Mouse (Mus musculus): Measurements from ENCODE around the gene Ccdc157. TPM values are rescaled to one million over a fixed set of nuclear protein-coding genes. Genes with fewer than 3 reads are reported as not detected.
"Not testable (repeated sequence)": the region's sequence is repeated elsewhere in the genome, so short reads cannot be mapped to it uniquely, and the experiment has no call there.

Ccdc157 gene
- polyA plus RNA-seq, 1 experiment from 2014 or later: 2.3 TPM

DNA sequence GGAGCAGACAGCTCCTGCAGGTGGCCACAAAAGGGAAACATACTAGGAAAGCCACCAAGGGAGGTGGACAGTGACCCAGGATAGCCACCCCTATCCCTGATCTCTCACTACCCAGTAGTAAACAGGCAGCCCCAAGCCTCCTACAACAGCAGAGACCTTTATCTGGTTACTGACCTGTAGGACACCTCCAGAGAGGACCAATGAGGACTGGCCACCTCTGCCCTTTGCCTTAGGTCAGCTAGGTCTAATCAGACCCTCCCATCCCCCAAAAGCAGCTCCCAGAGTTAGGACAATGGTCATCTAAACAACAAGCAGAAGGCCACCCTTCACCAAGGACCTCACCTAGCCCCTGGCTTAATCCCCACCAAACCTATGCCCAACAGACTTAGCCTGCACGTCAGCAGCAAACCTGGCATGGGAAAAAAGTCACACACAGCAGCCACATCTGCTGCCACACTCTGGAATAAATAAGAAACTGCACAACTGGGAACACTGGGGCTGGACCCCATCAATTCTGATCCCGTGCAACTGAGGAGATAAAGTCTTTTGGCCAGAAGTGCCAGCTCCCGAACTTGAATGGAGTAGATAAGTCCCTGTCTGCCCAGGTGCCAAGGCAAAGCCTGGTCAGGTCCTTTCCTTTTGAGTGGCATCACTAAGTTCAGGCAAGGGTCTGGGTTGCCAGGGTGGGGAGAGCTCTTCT is 42.6 kb downstream of the Ccdc157 start:
- Histone ChIP-seq H3K4me2 (peak overlapping the region; percentile 91), H3K27ac (ENCODE audit: low read depth, low read length) (no peak overlapping the region), H3K9ac (ENCODE audit: low read depth, low read length) (0 out of 2 replicates have a peak overlapping the region, but pooled peaks have one; percentile 56), H3K27me3 (replicated peaks; ENCODE audit: control insufficient read depth, insufficient read depth, low read length) (peaks cover 33% of the 10 kb centered on the region), H3K4me3 (ENCODE audit: low read depth, low read length) (peak overlapping the region; percentile 59), H3K36me3 (ENCODE audit: control insufficient read depth, insufficient read depth, low read length) (no peaks in the 10 kb centered on the region), H3K4me1 (replicated peaks; ENCODE audit: control insufficient read depth, insufficient read depth, low read length) (peaks cover 26% of the 10 kb centered on the region), H3K9me3 (ENCODE audit: control insufficient read depth, low read length) (no peaks in the 10 kb centered on the region)
- WGBS: 15% methylated on average over 3 of the region's 3 CpGs
- no peak for DNase-seq (ENCODE audit: low spot score)
- peak; percentile 68 for ATAC-seq (replicated peaks; ENCODE audit: low FRiP score)

DNA sequence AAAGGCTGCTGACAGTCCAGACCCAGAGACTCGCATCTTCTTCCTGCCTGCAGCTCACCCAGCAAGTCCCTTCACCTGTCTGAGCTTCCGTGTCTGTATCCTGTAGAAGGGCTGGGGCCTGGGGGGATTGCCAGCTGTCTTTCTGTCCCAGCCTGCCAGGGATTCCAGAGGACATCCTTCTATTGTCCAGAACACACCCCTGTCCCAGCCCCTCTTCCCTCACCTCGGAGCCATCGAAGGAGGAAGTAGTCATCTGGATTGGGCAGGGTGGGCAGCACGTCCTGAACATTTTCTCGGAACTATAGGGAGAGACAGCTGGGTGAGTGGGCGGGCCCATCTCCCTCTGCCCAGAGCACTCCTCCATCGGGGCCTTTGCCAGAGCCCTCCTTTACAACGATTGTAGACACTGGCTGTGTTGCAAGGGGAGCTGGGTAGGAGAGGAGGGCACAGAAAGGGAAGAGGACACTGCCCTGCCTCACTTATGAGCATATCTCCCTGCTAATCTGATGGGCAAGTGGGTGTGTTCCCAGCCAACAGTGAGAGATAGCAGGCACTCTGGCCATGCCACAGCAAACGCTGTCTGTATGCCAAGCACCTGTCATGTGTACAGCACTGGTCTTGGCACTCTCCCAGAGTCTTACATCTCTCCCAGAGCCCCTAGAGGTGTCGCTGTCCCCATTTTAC is 43.5 kb downstream of the Ccdc157 start:
- Histone ChIP-seq H3K9ac (ENCODE audit: low read depth, low read length) (0 out of 2 replicates have a peak overlapping the region, but pooled peaks have one; percentile 12), H3K4me3 (ENCODE audit: low read depth, low read length) (no peak overlapping the region), H3K27me3 (replicated peaks; ENCODE audit: control insufficient read depth, insufficient read depth, low read length) (peaks cover 33% of the 10 kb centered on the region), H3K36me3 (ENCODE audit: control insufficient read depth, insufficient read depth, low read length) (no peaks in the 10 kb centered on the region), H3K27ac (ENCODE audit: low read depth, low read length) (no peak overlapping the region), H3K4me1 (replicated peaks; ENCODE audit: control insufficient read depth, insufficient read depth, low read length) (peaks cover 26% of the 10 kb centered on the region), H3K9me3 (ENCODE audit: control insufficient read depth, low read length) (no peaks in the 10 kb centered on the region), H3K4me2 (peak overlapping the region; percentile 91)
- DNase-seq (ENCODE audit: low spot score) (no peak), ATAC-seq (replicated peaks; ENCODE audit: low FRiP score) (no peak)
- WGBS: 43% methylated on average over 11 of the region's 11 CpGs

GRCm38 (mm10) chr11:4115407-4115806 is 44.7 kb downstream of the Ccdc157 start:
- Histone ChIP-seq H3K9ac (ENCODE audit: low read depth, low read length) (no peak overlapping the region), H3K36me3 (ENCODE audit: control insufficient read depth, insufficient read depth, low read length) (no peaks in the 10 kb centered on the region), H3K4me1 (replicated peaks; ENCODE audit: control insufficient read depth, insufficient read depth, low read length) (peaks cover 26% of the 10 kb centered on the region), H3K27ac (ENCODE audit: low read depth, low read length) (no peak overlapping the region), H3K9me3 (ENCODE audit: control insufficient read depth, low read length) (no peaks in the 10 kb centered on the region), H3K27me3 (replicated peaks; ENCODE audit: control insufficient read depth, insufficient read depth, low read length) (peaks cover 33% of the 10 kb centered on the region), H3K4me2 (no peak overlapping the region), H3K4me3 (ENCODE audit: low read depth, low read length) (no peak overlapping the region)
- DNase-seq (ENCODE audit: low spot score) (no peak), ATAC-seq (replicated peaks; ENCODE audit: low FRiP score) (no peak)
- 93% methylated on average over 4 of the region's 4 CpGs for WGBS

- not testable (repeated sequence) for H3K27ac ChIP-seq (ENCODE audit: low read depth, low read length); H3K4me2 ChIP-seq; H3K9me3 ChIP-seq (ENCODE audit: control insufficient read depth, low read length); DNase-seq (ENCODE audit: low spot score); ATAC-seq (replicated peaks; ENCODE audit: low FRiP score); H3K4me3 ChIP-seq (ENCODE audit: low read depth, low read length); H3K36me3 ChIP-seq (ENCODE audit: control insufficient read depth, insufficient read depth, low read length); H3K9ac ChIP-seq (ENCODE audit: low read depth, low read length)
- 77% methylated on average over 6 of the region's 6 CpGs for WGBS
- peaks cover 26% of the 10 kb centered on the region for H3K4me1 ChIP-seq (replicated peaks; ENCODE audit: control insufficient read depth, insufficient read depth, low read length)
- H3K27me3 ChIP-seq (replicated peaks; ENCODE audit: control insufficient read depth, insufficient read depth, low read length): peaks cover 29% of the 10 kb centered on the region
These were observed 45.6 kb downstream of the Ccdc157 start for GRCm38 (mm10) chr11:4114541-4114940.

GRCm38 (mm10) chr11:4113970-4114369 is 46.1 kb downstream of the Ccdc157 start:
- H3K4me3 ChIP-seq (ENCODE audit: low read depth, low read length): no peak overlapping the region
- H3K36me3 ChIP-seq (ENCODE audit: control insufficient read depth, insufficient read depth, low read length): no peaks in the 10 kb centered on the region
- H3K9me3 ChIP-seq (ENCODE audit: control insufficient read depth, low read length): no peaks in the 10 kb centered on the region
- DNase-seq (ENCODE audit: low spot score) (no peak), ATAC-seq (replicated peaks; ENCODE audit: low FRiP score) (no peak)
- H3K27me3 ChIP-seq (replicated peaks; ENCODE audit: control insufficient read depth, insufficient read depth, low read length): peaks cover 24% of the 10 kb centered on the region
- H3K9ac ChIP-seq (ENCODE audit: low read depth, low read length): no peak overlapping the region
- no peak overlapping the region for H3K4me2 ChIP-seq
- H3K27ac ChIP-seq (ENCODE audit: low read depth, low read length): no peak overlapping the region
- peaks cover 25% of the 10 kb centered on the region for H3K4me1 ChIP-seq (replicated peaks; ENCODE audit: control insufficient read depth, insufficient read depth, low read length)
- WGBS: 50% methylated on average over 6 of the region's 6 CpGs

DNA sequence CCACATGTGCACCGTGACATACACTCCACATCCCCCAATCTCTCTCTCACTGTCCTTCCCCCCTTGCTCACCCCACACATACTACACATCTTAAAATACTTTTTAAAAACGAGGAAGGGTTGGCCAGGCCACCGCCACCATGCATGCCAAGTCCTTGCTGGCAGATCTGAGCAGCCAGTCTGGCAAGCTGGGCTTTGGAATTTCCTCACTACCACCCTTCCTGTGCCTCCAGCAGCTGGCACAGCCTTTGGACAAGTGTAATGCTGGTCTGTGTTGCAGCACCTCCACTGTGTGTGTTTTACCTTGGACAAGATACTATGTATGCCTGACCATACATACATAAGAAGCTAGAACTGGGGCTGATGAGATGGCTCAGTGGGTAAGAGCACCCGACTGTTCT is 46.6 kb downstream of the Ccdc157 start:
- H3K27me3 ChIP-seq (replicated peaks; ENCODE audit: control insufficient read depth, insufficient read depth, low read length): peaks cover 19% of the 10 kb centered on the region
- H3K9me3 ChIP-seq (ENCODE audit: control insufficient read depth, low read length): no peaks in the 10 kb centered on the region
- ATAC-seq (replicated peaks; ENCODE audit: low FRiP score) (no peak), DNase-seq (ENCODE audit: low spot score) (no peak)
- no peak overlapping the region for H3K9ac ChIP-seq (ENCODE audit: low read depth, low read length)
- H3K36me3 ChIP-seq (ENCODE audit: control insufficient read depth, insufficient read depth, low read length): no peaks in the 10 kb centered on the region
- peaks cover 21% of the 10 kb centered on the region for H3K4me1 ChIP-seq (replicated peaks; ENCODE audit: control insufficient read depth, insufficient read depth, low read length)
- H3K4me2 ChIP-seq: no peak overlapping the region
- WGBS: 81% methylated on average over 4 of the region's 4 CpGs
- no peak overlapping the region for H3K4me3 ChIP-seq (ENCODE audit: low read depth, low read length)
- no peak overlapping the region for H3K27ac ChIP-seq (ENCODE audit: low read depth, low read length)

- no peak overlapping the region for H3K9ac ChIP-seq (ENCODE audit: low read depth, low read length)
- no peak overlapping the region for H3K4me2 ChIP-seq
- DNase-seq (ENCODE audit: low spot score): no peak
- peaks cover 13% of the 10 kb centered on the region for H3K27me3 ChIP-seq (replicated peaks; ENCODE audit: control insufficient read depth, insufficient read depth, low read length)
- no peak for ATAC-seq (replicated peaks; ENCODE audit: low FRiP score)
- H3K4me1 ChIP-seq (replicated peaks; ENCODE audit: control insufficient read depth, insufficient read depth, low read length): peaks cover 17% of the 10 kb centered on the region
- H3K27ac ChIP-seq (ENCODE audit: low read depth, low read length): no peak overlapping the region
- H3K36me3 ChIP-seq (ENCODE audit: control insufficient read depth, insufficient read depth, low read length): no peaks in the 10 kb centered on the region
- 80% methylated on average over 6 of the region's 6 CpGs for WGBS
- no peaks in the 10 kb centered on the region for H3K9me3 ChIP-seq (ENCODE audit: control insufficient read depth, low read length)
- H3K4me3 ChIP-seq (ENCODE audit: low read depth, low read length): no peak overlapping the region
These were observed 47.2 kb downstream of the Ccdc157 start for GRCm38 (mm10) chr11:4112861-4113260.

- Histone ChIP-seq H3K9me3 (ENCODE audit: control insufficient read depth, low read length) (no peaks in the 10 kb centered on the region), H3K36me3 (ENCODE audit: control insufficient read depth, insufficient read depth, low read length) (no peaks in the 10 kb centered on the region), H3K4me2 (no peak overlapping the region), H3K27ac (ENCODE audit: low read depth, low read length) (no peak overlapping the region), H3K4me1 (replicated peaks; ENCODE audit: control insufficient read depth, insufficient read depth, low read length) (peaks cover 9% of the 10 kb centered on the region), H3K27me3 (replicated peaks; ENCODE audit: control insufficient read depth, insufficient read depth, low read length) (peaks cover 5% of the 10 kb centered on the region), H3K9ac (ENCODE audit: low read depth, low read length) (no peak overlapping the region), H3K4me3 (ENCODE audit: low read depth, low read length) (no peak overlapping the region)
- 81% methylated on average over 4 of the region's 4 CpGs for WGBS
- DNase-seq (ENCODE audit: low spot score): no peak
- ATAC-seq (replicated peaks; ENCODE audit: low FRiP score): no peak
These were observed 48.1 kb downstream of the Ccdc157 start for GRCm38 (mm10) chr11:4112033-4112432.

DNA sequence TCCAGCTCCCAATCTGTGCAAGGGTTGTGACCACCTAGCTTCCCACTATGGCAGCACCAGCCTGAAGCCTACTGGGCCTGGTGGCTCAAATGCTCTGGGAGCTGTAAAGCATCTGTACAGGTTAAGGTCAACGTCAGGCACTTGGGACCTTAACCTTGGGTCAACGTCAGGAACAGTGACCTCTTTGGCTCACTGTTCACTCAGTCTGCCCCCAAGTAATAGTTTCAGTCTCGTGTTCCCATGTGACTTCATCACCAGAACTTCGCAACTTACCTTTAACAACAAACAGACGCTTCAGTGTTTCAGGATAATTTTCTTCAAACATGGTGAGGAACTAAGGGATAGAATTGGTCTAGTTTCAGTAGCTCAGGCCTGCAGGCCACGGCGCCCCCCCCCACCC is 51.4 kb downstream of the Ccdc157 start:
- Histone ChIP-seq H3K4me1 (replicated peaks; ENCODE audit: control insufficient read depth, insufficient read depth, low read length) (no peaks in the 10 kb centered on the region), H3K36me3 (ENCODE audit: control insufficient read depth, insufficient read depth, low read length) (no peaks in the 10 kb centered on the region), H3K9me3 (ENCODE audit: control insufficient read depth, low read length) (no peaks in the 10 kb centered on the region), H3K9ac (ENCODE audit: low read depth, low read length) (no peak overlapping the region), H3K4me3 (ENCODE audit: low read depth, low read length) (no peak overlapping the region), H3K27ac (ENCODE audit: low read depth, low read length) (no peak overlapping the region), H3K4me2 (no peak overlapping the region), H3K27me3 (replicated peaks; ENCODE audit: control insufficient read depth, insufficient read depth, low read length) (no peaks in the 10 kb centered on the region)
- ATAC-seq (replicated peaks; ENCODE audit: low FRiP score): no peak
- 75% methylated on average over 7 of the region's 7 CpGs for WGBS
- no peak for DNase-seq (ENCODE audit: low spot score)

Measured in liver, embryonic 11.5 days (tissue).